Mouse (Mus musculus) heart, adult 2 months (tissue): ENCODE measurements around the gene Abhd17a. TPM values are rescaled to one million over a fixed set of nuclear protein-coding genes. Genes with fewer than 3 reads are reported as not detected.
A peak's percentile ranks its signal among the peaks of the same experiment; 100 is the strongest.

Source experiments
- DNase-seq, 2 experiments: peaks; one replicate each; pipeline ENCODE4 v3.0.0; 2021
- H3K27ac ChIP-seq: fragments of 200-600 bp; 2 replicates; pipeline ENCODE4 v1.8.1; 2022
- H3K27me3 ChIP-seq: fragments of 200-500 bp; 2 replicates; pipeline ENCODE4 v1.6.1; 2012; ENCODE audit warnings: mild to moderate bottlenecking, low read length, inconsistent platforms, mixed read lengths; ENCODE audit not compliant: control insufficient read depth, insufficient read depth
- H3K36me3 ChIP-seq: fragments of 200-500 bp; 2 replicates; pipeline ENCODE4 v1.6.1; 2012; ENCODE audit warnings: low read length, inconsistent platforms; ENCODE audit not compliant: control insufficient read depth, insufficient read depth
- H3K4me1 ChIP-seq: fragments of 200-500 bp; 2 replicates; pipeline ENCODE4 v1.6.1; 2011; ENCODE audit warnings: low read length; ENCODE audit not compliant: control insufficient read depth, insufficient read depth
- H3K4me3 ChIP-seq: fragments of 200-600 bp; 2 replicates; pipeline ENCODE4 v1.8.1; 2022
- H3K79me2 ChIP-seq: fragments of 200-500 bp; replicated peaks from 2 replicates; pipeline ENCODE4 v1.6.1; 2012; ENCODE audit warnings: mild to moderate bottlenecking, inconsistent platforms, low read length, moderate library complexity, mixed read lengths; ENCODE audit not compliant: control insufficient read depth, insufficient read depth
- H3K9ac ChIP-seq: fragments of 200-500 bp; 2 replicates; pipeline ENCODE4 v1.6.1; 2012; ENCODE audit warnings: low read depth, mild to moderate bottlenecking, control low read depth, inconsistent platforms, low read length, mixed read lengths
- CTCF ChIP-seq: fragments of 200-600 bp; IDR thresholded peaks from 2 replicates; pipeline ENCODE4 v1.8.1; 2022; ENCODE audit warnings: antibody characterized with exemption, mild to moderate bottlenecking, moderate library complexity
- EP300 ChIP-seq: fragments of 200-500 bp; IDR thresholded peaks from 2 replicates; pipeline ENCODE4 v1.6.1; 2011; ENCODE audit warnings: low read depth, low read length, control low read depth; ENCODE audit not compliant: insufficient read depth
- POLR2A ChIP-seq: fragments of 200-500 bp; IDR thresholded peaks from 2 replicates; pipeline ENCODE4 v1.6.1; 2011; ENCODE audit warnings: mild to moderate bottlenecking, low read depth, low read length, control low read depth; ENCODE audit not compliant: insufficient read depth
- WGBS: fragments of 180-500 bp; shearing (Covaris S2); methylation state at CpG from one replicate; pipeline ENCODE4 v1.1.7; 2018; 5-methylcytosine and 5-hydroxymethylcytosine counted together
- intact Hi-C: fragments of 180-260 bp; cut with DNase I; formaldehyde crosslinking; loops from one replicate; pipeline ENCODE4 v1.15.1; 2025
- polyA plus RNA-seq: library from polyadenylated mRNA; depleted of rRNA; stranded (reverse); fragments of >200 nt; gene quantifications from 2 replicates; pipeline ENCODE4 v1.2.3, GENCODE M21; 2012
- total RNA-seq, 2 experiments: library from RNA; stranded (reverse); gene quantifications; 2 replicates each; pipeline ENCODE4 v1.2.3; 2021

Gene Abhd17a
- total and polyA plus RNA-seq, 3 experiments = 40.2 to 80.0 (median 46.9) TPM

DNA sequence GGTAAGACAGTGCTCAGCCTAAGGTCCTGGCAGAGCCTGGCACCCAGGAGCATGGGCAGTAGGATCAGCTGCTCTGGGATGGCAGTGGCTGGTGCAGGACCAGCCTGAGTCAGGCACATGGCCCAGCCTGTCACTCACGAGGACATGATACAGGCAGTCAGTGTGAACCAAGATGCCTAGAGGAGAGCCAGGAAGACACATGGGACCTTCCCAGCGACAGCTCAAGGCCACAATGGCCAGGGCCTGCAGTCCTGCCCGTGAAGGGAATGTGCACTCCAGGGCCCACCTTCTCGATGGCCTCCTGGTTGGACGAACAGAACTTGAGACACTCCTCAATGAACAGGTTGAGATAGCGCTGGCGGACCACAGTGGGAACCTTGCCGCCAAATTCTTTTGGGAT is 44.6 kb downstream of the Abhd17a start:
- intact Hi-C loops = no loop called here
- TF ChIP-seq CTCF = no peak
- TF ChIP-seq POLR2A = no peak
- TF ChIP-seq EP300 = no peak
- Histone ChIP-seq H3K27me3 (no peaks in the 10 kb centered on the region), H3K9ac (no peak overlapping the region), H3K36me3 (no peaks in the 10 kb centered on the region), H3K4me3 (no peak overlapping the region), H3K79me2 (no peaks in the 10 kb centered on the region; the same call in 1 of the 2 replicates), H3K27ac (no peak overlapping the region), H3K4me1 (no peaks in the 10 kb centered on the region)
- WGBS = 86% methylated on average over 8 of the region's 8 CpGs
- DNase-seq = no peak

GRCm38 (mm10) chr10:80543873-80544272 is 46.3 kb downstream of the Abhd17a start:
- Histone ChIP-seq H3K79me2 (no peaks in the 10 kb centered on the region), H3K9ac (no peak overlapping the region), H3K4me3 (no peak overlapping the region), H3K27ac (no peak overlapping the region), H3K4me1 (no peaks in the 10 kb centered on the region; the same call in 1 of the 2 replicates), H3K27me3 (no peaks in the 10 kb centered on the region), H3K36me3 (no peaks in the 10 kb centered on the region)
- WGBS = 94% methylated on average over 14 of the region's 14 CpGs
- no peak for TF ChIP-seq EP300
- TF ChIP-seq CTCF = no peak
- TF ChIP-seq POLR2A = no peak
- intact Hi-C loops = no loop called here
- no peak for DNase-seq

DNA sequence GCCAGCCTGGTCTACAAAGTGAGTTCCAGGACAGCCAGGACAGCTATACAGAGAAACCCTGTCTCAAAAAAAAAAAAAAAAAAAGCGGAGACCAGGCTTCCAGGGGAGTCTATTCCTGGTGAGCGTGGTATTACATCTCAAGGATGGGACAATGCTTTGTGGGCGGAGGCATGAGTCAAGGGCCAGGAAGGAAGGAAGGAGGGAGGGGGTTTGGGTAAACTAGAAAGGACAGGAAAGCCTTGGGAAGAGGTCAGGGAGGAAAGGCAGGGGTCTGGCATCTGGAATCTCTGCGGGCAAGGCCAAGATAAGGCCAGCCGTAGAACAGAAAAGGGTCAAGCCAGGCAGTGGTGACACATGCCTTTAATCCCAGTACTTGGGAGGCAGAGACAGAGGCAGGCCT is 50.6 kb downstream of the Abhd17a start:
- H3K4me1 ChIP-seq = no peaks in the 10 kb centered on the region; the same call in 1 of the 2 replicates
- H3K27ac ChIP-seq = no peak overlapping the region
- no peaks in the 10 kb centered on the region for H3K36me3 ChIP-seq
- no peaks in the 10 kb centered on the region for H3K27me3 ChIP-seq
- H3K9ac ChIP-seq = no peak overlapping the region
- 22% methylated on average over 5 of the region's 5 CpGs for WGBS
- TF ChIP-seq POLR2A (no peak), EP300 (no peak), CTCF (no peak)
- no peak for DNase-seq
- no peaks in the 10 kb centered on the region for H3K79me2 ChIP-seq
- intact Hi-C loops = no loop called here
- H3K4me3 ChIP-seq = no peak overlapping the region

- peak; percentile 52 to 74 for DNase-seq
- Histone ChIP-seq H3K4me3 (no peak within 1 kb of the TSS), H3K27me3 (no peaks in the 10 kb centered on the region), H3K79me2 (no peaks in the 10 kb centered on the region), H3K27ac (no peak within 1 kb of the TSS), H3K36me3 (no peaks in the 10 kb centered on the region), H3K9ac (no peak within 1 kb of the TSS), H3K4me1 (no peaks in the 10 kb centered on the region; the same call in 1 of the 2 replicates)
- TF ChIP-seq EP300 (no peak), POLR2A (no peak), CTCF (peak; percentile 22; the same call in 1 of the 2 replicates)
- WGBS = 5% methylated on average over 30 of the region's 30 CpGs
- intact Hi-C loops = no loop called here
These were observed 51.3 kb downstream of the Abhd17a start, which contains the start of gene Atp8b3 for GRCm38 (mm10) chr10:80538710-80539394. Gene Atp8b3, minus strand, starts transcription at chr10:80539124.

- no peaks in the 10 kb centered on the region for H3K27me3 ChIP-seq
- H3K79me2 ChIP-seq = no peaks in the 10 kb centered on the region
- TF ChIP-seq CTCF (no peak), POLR2A (no peak)
- intact Hi-C loops = no loop called here
- H3K4me1 ChIP-seq = no peaks in the 10 kb centered on the region; the same call in 1 of the 2 replicates
- H3K27ac ChIP-seq = no peak overlapping the region
- no peak for DNase-seq
- H3K36me3 ChIP-seq = no peaks in the 10 kb centered on the region
- no peak overlapping the region for H3K9ac ChIP-seq
- H3K4me3 ChIP-seq = no peak overlapping the region
- WGBS = 45% methylated on average over 5 of the region's 5 CpGs
These were observed 52.0 kb downstream of the Abhd17a start for GRCm38 (mm10) chr10:80538180-80538579.

DNA sequence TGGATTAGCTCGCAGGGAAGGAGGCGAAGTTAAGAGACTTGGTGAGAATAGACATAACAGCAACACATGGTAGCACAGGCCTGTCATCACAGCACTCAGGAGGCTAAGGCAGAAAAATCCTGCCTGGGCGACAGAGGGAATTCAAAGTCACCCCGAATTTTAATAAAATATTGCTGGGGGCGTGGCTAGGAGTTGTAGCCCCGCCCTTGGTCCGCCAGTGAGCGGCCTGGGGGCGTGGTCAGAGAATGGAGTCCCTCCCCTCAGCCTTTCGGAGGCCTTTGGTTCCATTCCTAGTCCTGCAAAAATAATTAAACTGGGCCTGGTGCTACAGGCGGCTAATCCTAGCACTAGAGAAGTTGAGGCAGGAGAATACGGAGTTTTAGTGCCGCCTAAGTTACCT is 54.4 kb downstream of the Abhd17a start:
- TF ChIP-seq EP300 (no peak), CTCF (no peak), POLR2A (no peak)
- WGBS = 26% methylated on average over 13 of the region's 13 CpGs
- Histone ChIP-seq H3K4me1 (no peaks in the 10 kb centered on the region; the same call in 1 of the 2 replicates), H3K79me2 (no peaks in the 10 kb centered on the region), H3K27ac (no peak overlapping the region), H3K9ac (no peak overlapping the region), H3K27me3 (no peaks in the 10 kb centered on the region), H3K36me3 (no peaks in the 10 kb centered on the region), H3K4me3 (no peak overlapping the region)
- intact Hi-C loops = no loop called here
- DNase-seq = no peak
